In the genomic region with DNA sequence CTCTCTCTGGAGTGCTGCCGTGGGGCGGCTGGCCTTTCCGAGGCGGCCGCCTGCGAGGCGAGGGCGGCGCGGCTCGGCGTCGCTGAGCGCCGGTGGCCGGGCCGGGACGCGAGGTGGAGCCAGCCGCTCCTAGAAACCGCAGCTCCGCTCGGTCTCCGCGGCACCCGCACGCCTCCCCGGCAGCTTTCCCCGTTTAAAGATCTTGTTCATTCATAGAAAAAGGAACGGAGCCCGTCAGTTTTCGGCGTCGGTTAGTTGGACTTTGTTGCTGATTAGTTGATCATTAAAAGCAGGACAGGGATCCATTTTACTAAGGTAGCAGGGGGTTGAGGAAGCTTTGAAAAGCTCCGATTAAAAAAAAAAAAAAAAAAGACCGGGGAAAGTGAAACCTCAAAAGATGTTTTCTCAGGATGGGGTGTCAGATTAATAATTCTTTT, we compare ENCODE assay signal across 2 mouse cellular contexts.
TF ChIP-seq lines count a peak whose summit lies in the region.

No protein-coding gene starts in this region.

TF ChIP-seq in CH12.LX, 34 proteins besides CTCF, POLR2A, EP300 and RAD21:
- TF ChIP-seq ZNF384 (IDR thresholded peaks at IDR 0.05; ENCODE audit: low read depth, low read length) (peak; percentile 64), TBP (conservative IDR thresholded peaks at IDR 0.05; ENCODE audit: low read depth, low read length) (no peak), MXI1 (IDR thresholded peaks at IDR 0.05; ENCODE audit: low read depth, low read length) (0 out of 2 replicates have a peak, but pooled peaks have one; percentile 7), UBTF (IDR thresholded peaks at IDR 0.05; ENCODE audit: low read depth, low read length) (peak; percentile 95)

TF ChIP-seq in MEL, 35 proteins besides CTCF, POLR2A, EP300 and RAD21:
- TF ChIP-seq MAX (IDR thresholded peaks at IDR 0.05; ENCODE audit: low read length) (no peak), TBP (IDR thresholded peaks at IDR 0.05; ENCODE audit: low read depth, low read length) (peak; percentile 49; the same call in 1 of the 2 replicates), ZNF384 (IDR thresholded peaks at IDR 0.05; ENCODE audit: low read depth, low read length) (peak; percentile 83), MEF2A (IDR thresholded peaks at IDR 0.05; ENCODE audit: extremely low read depth, insufficient replicate concordance, low read depth, low read length, poor library complexity, severe bottlenecking) (no peak), E2F4 (IDR thresholded peaks at IDR 0.05; ENCODE audit: borderline replicate concordance, low read depth, low read length) (no peak), MAFK (IDR thresholded peaks at IDR 0.05; ENCODE audit: borderline replicate concordance, low read depth, low read length) (no peak), ZKSCAN1 (IDR thresholded peaks at IDR 0.05; ENCODE audit: low read depth, low read length) (peak; percentile 28; the same call in 1 of the 2 replicates), MXI1 (IDR thresholded peaks at IDR 0.05; ENCODE audit: low read depth, low read length) (no peak; the same call in 1 of the 2 replicates), TCF12 (IDR thresholded peaks at IDR 0.05; ENCODE audit: low read depth, low read length) (0 out of 2 replicates have a peak, but pooled peaks have one; percentile 27), SIN3A (IDR thresholded peaks at IDR 0.05; ENCODE audit: low read length) (peak; percentile 60; the same call in 1 of the 2 replicates), ETS1 (IDR thresholded peaks at IDR 0.05; ENCODE audit: low read depth, low read length) (no peak), BHLHE40 (IDR thresholded peaks at IDR 0.05; ENCODE audit: borderline replicate concordance, low read depth, low read length) (no peak), ELF1 (IDR thresholded peaks at IDR 0.05; ENCODE audit: low read depth, low read length) (no peak), HCFC1 (IDR thresholded peaks at IDR 0.05; ENCODE audit: low read depth, low read length) (peak; percentile 25; the same call in 1 of the 2 replicates), ZMIZ1 (IDR thresholded peaks at IDR 0.05; ENCODE audit: low read depth, low read length) (no peak)
